Mouse (Mus musculus): ENCODE data around the gene Gria3. TPM values are rescaled to one million over a fixed set of nuclear protein-coding genes. Genes with fewer than 3 reads are reported as not detected.

Gene Gria3
- total RNA-seq, 1 experiment from 2014 or later = 1.0 TPM

DNA sequence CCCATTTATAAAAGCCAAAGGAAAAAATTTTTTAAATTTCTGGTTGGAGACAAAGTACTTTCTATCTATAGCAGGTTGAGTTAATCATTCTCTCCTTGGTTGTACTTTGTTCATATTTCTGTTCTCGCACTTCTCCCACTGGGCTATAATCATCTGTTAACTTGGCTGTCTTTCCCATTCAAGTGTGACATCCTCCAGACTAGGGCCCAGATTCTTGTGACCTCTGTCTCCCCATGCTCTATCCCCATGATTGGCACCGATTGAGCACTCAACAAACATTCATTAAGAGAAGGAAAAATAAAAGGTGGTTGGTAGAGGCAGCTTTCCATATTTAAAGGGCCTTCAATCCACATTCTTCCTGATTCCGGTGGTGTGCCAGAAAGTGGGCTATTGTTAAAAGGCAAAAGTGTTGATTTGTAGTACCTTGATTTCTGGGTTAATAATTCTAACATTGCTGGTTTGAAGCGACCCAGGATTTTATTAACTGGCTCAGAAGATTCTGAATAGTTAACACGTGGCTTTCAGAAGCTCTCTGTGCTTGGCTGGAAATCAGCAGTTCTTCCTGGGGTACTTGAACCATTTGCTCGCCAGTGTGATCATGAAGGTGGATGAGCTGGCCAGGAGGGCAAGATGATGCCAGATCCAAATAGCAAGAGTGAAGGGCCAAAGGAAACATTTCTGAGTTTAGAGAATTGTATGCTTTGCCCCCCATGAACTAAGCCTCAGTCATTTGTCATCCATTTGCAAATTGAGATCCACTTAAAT lies 161.8 kb downstream of the Gria3 start:
- ATAC-seq (ENCODE audit: extremely low read depth, insufficient number of reproducible peaks, low FRiP score, poor library complexity, severe bottlenecking) = no peak

DNA sequence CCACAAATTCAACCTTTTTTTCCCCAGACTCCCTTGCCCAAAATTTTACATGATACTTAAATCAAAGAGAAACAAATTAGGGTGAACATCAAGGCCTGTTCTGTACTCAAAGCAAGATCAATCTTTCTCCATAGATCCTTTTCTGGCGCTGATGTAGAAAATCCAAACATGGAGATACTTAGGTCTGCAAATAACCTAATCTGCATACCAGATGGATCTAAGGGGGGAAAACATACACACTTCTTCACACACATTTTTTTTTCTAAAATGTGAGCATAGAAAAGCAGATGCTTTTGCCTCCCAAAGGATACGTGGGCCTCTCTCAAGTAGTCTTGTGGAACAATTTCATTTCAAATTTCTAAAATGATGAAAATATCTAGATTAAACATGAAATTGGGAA lies 164.2 kb downstream of the Gria3 start:
- ATAC-seq (ENCODE audit: extremely low read depth, insufficient number of reproducible peaks, low FRiP score, poor library complexity, severe bottlenecking) = no peak

DNA sequence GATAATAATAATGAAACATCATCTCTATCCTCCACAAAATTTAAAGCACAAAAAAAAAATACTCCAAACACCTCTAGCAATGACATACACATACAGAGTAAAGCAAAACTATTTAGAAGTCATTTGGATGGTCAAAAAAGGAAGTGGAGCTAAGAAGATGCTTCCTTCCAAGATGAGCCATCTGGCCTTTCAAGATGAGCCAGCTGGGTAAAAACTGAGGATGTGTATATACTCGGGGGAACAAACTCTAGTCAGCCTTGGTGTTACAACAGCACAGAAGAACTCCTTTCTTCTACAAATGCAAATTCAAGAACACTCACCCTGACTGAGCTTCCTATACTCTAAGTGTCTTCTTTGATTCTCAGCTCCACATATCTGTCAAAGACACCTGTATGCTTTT lies 172.4 kb downstream of the Gria3 start:
- no peak for ATAC-seq (ENCODE audit: extremely low read depth, insufficient number of reproducible peaks, low FRiP score, poor library complexity, severe bottlenecking)

DNA sequence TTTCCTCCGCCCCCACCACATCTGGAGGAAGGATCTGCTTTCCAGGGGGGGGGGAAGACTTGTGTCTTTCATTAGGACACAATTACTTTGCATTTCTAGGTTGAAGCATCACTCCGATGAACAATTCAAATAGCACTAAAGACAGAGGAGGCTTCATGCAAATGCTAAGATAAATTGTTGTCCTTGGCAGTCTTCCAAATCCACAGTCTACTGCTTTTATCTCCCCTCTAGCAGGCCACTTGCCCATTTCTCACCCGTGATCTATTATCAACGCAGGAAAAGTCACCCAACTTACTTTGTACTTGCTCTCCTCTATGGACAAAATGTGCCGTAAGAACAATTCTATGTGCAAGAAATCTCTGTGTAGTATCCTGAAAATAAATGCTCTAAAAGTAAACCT lies 178.1 kb downstream of the Gria3 start:
- ATAC-seq (ENCODE audit: extremely low read depth, insufficient number of reproducible peaks, low FRiP score, poor library complexity, severe bottlenecking) = no peak

DNA sequence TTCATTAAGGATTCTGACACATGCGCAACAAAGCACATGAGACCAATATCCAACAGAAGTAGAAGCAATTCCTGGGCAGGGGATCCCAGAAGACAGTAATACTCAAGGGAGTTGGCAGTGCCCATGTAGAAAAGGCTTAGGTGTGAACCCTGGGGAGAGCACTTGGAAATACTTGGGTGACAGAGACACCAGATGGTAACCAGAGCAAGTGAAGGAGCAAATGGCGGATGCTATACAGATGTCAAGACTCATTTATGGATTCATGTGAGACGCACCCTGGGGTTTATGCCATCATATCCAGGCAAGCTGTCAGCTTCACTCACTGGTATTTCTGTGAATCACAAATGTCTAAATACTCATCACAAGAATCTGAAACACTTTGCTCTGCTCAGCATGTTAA lies 187.0 kb downstream of the Gria3 start:
- ATAC-seq (ENCODE audit: extremely low read depth, insufficient number of reproducible peaks, low FRiP score, poor library complexity, severe bottlenecking) = no peak

DNA sequence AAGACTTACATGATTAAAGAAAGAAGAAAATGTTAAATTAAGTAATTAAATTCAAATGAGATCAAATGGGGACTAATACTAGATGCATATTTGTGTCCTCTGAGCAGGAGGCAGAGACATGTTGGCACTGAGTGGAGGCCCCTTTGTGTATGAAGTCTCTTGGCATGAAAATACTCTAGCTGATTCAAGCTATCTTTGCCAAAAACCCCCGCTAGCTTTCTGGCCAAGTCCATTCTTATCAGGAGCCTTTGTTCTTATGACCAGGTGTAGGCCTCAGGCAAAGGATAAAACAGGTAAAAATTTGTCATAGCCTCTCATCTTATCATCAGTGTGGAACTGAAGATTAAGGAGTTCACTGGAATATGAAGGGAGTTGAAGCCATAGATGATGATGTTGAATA lies 206.5 kb downstream of the Gria3 start:
- no peak for ATAC-seq (ENCODE audit: extremely low read depth, insufficient number of reproducible peaks, low FRiP score, poor library complexity, severe bottlenecking)

DNA sequence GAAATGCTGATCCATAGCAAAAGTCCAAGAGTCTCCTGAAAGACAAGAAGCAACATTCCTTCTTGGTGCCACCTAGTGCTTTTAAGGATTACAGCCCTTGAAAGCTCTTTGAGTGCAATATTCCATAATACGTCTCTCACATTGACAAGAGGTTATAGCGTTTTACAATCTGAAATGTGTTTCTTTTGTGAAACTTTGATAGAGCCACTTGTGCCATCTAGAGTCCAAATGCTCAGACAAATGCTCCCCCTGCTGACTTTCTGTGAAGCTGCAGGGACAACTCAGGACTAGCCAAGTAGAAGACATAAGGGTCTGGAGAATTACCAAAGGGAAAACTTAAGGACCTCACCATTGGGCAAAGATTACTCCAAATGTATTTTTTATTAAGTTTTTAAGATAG lies 214.3 kb downstream of the Gria3 start:
- no peak for ATAC-seq (ENCODE audit: extremely low read depth, insufficient number of reproducible peaks, low FRiP score, poor library complexity, severe bottlenecking)

DNA sequence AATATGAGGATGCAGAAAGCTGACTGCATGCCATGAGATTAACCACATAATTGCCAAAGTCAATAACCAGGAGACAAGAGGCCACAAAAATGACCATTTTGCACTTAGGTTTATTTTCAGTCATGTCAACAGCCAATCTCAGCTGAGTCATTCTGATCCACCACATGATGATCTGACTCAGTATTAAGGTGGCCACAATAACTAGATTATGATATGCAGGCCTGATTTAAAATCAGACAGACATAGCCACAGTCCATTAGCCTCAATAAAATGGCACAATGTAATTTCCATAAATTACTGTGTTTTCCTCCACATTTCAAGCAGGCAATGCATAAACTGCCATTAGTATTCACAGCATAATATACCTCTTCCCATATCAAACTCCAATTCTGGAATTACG lies 216.3 kb downstream of the Gria3 start:
- no peak for ATAC-seq (ENCODE audit: extremely low read depth, insufficient number of reproducible peaks, low FRiP score, poor library complexity, severe bottlenecking)

DNA sequence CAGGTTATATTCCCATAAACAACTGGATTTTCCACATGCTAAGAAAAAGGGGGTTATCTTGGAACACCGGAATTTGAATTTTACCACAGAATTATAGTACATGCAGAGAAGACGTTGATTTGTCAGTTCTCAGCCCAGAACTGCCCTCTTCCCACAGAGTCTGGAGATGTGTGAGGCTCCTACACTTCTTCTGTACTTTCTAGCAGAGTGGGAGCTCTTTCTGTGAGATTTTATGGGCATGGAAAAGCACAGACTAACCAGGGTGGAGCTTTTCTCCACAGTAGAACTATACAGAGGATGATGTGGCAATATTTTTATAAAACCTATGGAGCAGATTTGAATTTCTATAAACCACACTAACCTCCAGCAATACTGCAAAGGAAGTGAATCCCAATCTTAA lies 217.7 kb downstream of the Gria3 start:
- ATAC-seq (ENCODE audit: extremely low read depth, insufficient number of reproducible peaks, low FRiP score, poor library complexity, severe bottlenecking) = no peak

DNA sequence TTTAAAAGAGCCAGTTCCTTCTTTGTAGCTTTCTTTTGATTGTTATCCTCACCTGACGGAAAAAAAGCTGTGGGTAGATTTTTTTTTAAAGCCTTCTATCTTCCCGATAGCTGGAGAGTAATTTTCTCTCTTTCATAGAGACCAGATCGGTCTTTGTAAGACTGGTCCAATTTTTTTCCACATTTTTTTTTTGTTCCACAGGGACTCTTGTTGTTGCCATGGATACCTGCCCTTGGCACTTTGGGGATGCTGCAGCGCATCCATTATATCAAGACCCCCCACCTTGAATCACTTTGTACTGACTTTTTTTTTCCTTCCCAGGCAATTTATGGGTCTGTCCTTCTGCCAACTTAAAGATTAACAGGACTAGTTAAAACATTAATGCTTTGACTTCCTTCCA lies 232.9 kb downstream of the Gria3 start:
- ATAC-seq (ENCODE audit: extremely low read depth, insufficient number of reproducible peaks, low FRiP score, poor library complexity, severe bottlenecking) = no peak

DNA sequence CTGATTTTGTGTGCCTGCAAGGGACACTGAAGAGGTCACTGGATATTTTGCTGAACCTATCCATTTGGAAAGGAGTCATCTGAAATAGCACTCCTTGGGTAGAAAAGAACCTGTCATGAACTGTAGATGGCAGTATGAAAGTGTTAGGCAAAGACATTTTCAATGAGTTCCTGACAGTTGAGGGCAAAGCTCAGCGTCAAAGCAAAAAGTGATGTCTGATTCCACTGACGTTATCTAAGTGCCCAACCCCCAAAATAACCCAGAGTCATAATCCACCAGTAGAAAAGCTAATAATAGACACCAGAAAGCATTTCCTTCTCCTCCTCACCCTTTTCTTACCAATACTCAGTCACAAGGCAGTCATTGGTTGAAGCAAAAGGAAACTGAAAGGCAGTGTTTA lies 244.3 kb downstream of the Gria3 start:
- no peak for ATAC-seq (ENCODE audit: extremely low read depth, insufficient number of reproducible peaks, low FRiP score, poor library complexity, severe bottlenecking)

DNA sequence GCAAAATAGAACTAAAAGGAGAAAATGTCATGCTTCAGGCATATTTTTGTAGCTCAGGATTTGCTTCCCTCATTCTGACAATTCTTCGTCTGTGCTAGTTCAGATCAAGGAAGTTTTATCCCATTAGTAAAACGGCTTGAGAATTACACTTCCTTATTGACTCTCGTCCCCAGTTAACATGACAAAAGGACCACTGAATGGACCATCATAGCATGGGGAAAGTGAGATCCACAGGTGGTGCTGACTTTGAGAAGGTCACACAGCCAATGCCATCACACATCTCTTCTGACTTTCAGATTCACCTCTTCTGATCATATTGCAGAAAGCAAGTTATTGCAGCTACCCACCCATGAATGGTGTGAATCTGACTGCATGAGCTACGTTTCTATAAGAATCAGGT lies 257.1 kb downstream of the Gria3 start:
- no peak for ATAC-seq (ENCODE audit: extremely low read depth, insufficient number of reproducible peaks, low FRiP score, poor library complexity, severe bottlenecking)

DNA sequence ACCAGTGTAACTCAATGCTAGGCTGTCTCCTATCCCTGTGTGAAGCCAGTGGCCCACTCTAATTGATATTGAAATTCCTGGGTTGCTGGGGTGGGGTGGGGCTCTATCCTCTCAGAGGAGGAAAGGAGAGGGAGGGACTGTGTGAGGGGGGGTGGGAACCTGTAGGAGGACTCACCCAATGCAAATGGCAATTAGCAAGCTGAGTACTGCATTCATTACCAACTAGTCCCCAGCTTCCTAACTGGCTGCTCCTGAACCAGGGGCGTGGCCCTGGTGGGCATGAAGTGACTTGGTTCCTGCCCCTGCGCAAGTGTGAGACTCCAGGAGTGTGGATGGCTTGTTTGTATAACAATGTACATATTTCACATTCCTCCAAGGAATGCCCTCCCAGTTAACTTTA lies 288.2 kb downstream of the Gria3 start:
- no peak for ATAC-seq (ENCODE audit: extremely low read depth, insufficient number of reproducible peaks, low FRiP score, poor library complexity, severe bottlenecking)

DNA sequence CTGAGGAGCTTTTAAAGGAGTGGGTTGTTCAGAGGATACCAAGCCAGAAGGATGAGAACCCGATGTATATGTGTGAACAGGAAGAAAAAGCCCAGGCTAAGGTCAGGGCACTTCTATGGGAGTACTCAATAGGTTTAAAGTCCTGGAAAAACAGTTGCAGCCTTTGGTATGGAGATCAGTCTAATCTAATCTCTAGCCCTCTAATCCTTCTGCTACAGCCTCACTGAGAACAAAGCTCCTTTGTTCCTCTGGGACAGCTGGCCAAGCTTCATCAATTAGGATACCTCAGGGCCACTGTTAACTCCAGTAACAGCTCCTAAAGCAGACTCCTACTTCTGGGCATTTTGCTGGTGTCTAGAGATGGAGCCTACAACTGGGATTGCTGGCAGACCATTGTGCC lies 291.4 kb downstream of the Gria3 start:
- ATAC-seq (ENCODE audit: extremely low read depth, insufficient number of reproducible peaks, low FRiP score, poor library complexity, severe bottlenecking) = no peak

All from neutrophil, adult 5-6 weeks (primary cell).